Mouse (Mus musculus) stomach, postnatal 0 days (tissue): Measurements from ENCODE around the gene Plch1.

Experiments
- CTCF ChIP-seq: IDR thresholded peaks from 2 replicates; pipeline ENCODE4 v1.5.1; 2016; ENCODE audit warnings: antibody characterized with exemption, low read depth, mild to moderate bottlenecking, moderate library complexity
- EP300 ChIP-seq: optimal IDR thresholded peaks from 2 replicates; pipeline ENCODE3; 2016; ENCODE audit warnings: antibody characterized with exemption

- TF ChIP-seq CTCF (no peak), EP300 (no peak)
Observed at GRCm38 (mm10) chr3:63800685-63801084, 98.6 kb downstream of the Plch1 start.
